ENCODE assay signal across 8 mouse cellular contexts in genomic region chr11:100618761-100619484, GRCm38 (mm10). TPM values are rescaled to one million over a fixed set of nuclear protein-coding genes. Genes with fewer than 3 reads are reported as not detected.
A peak's percentile ranks its signal among the peaks of the same experiment; 100 is the strongest.
DNase-seq lines count a peak whose midpoint lies in the region; ATAC-seq and TF ChIP-seq lines count a peak whose summit lies in the region.

Gene Nkiras2 (plus strand): TSS chr11:100619244.

- intact Hi-C loops in heart, postnatal 14 days (cut with DNase I) = loop anchor here (2.0 kb wide), 2 partner anchors 36 to 48 kb away; no protein-coding TSS in a partner anchor

- H3K4me1 ChIP-seq in forebrain, embryonic 10.5 days = peaks cover 38% of the 10 kb centered on the region
- peaks cover 12% of the 10 kb centered on the region for H3K4me1 ChIP-seq in lung, embryonic 14.5 days (ENCODE audit: insufficient read depth)
- peaks cover 39% of the 10 kb centered on the region for H3K4me1 ChIP-seq in neural tube, embryonic 15.5 days

- H3K27me3 ChIP-seq in forebrain, embryonic 10.5 days (ENCODE audit: poor library complexity, severe bottlenecking) = no peaks in the 10 kb centered on the region
- H3K27me3 ChIP-seq in lung, embryonic 14.5 days (ENCODE audit: insufficient read depth, low read length) = no peaks in the 10 kb centered on the region
- H3K27me3 ChIP-seq in neural tube, embryonic 15.5 days (replicated peaks) = no peaks in the 10 kb centered on the region

- TF ChIP-seq CTCF in lung, embryonic 14.5 days (IDR thresholded peaks at IDR 0.05; ENCODE audit: low read depth) = no peak

- peak within 1 kb of the TSS; percentile 90 for H3K9ac ChIP-seq in lung, embryonic 14.5 days
- peak within 1 kb of the TSS; percentile 94 for H3K9ac ChIP-seq in neural tube, embryonic 15.5 days (replicated peaks)

- ATAC-seq in lung, embryonic 14.5 days (ENCODE audit: insufficient read depth) = peak; percentile 57
- ATAC-seq in neural tube, embryonic 15.5 days (ENCODE audit: low FRiP score) = peak; percentile 60

- peak within 1 kb of the TSS; percentile 76 for H3K4me2 ChIP-seq in lung, embryonic 14.5 days
- peak within 1 kb of the TSS; percentile 87 for H3K4me2 ChIP-seq in neural tube, embryonic 15.5 days

- peak within 1 kb of the TSS; percentile 96 for H3K27ac ChIP-seq in forebrain, embryonic 10.5 days
- peak within 1 kb of the TSS; percentile 94 for H3K27ac ChIP-seq in lung, embryonic 14.5 days (ENCODE audit: low read depth)
- peak within 1 kb of the TSS; percentile 97 for H3K27ac ChIP-seq in neural tube, embryonic 15.5 days (replicated peaks)

- peak within 1 kb of the TSS; percentile 93 for H3K4me3 ChIP-seq in forebrain, embryonic 10.5 days
- H3K4me3 ChIP-seq in lung, embryonic 14.5 days (ENCODE audit: low read depth, low read length) = peak within 1 kb of the TSS; percentile 88
- H3K4me3 ChIP-seq in neural tube, embryonic 15.5 days (replicated peaks) = peak within 1 kb of the TSS; percentile 88

- under 1% methylated on average over 36 of the region's 36 CpGs for WGBS in forebrain, embryonic 10.5 days
- under 1% methylated on average over 36 of the region's 36 CpGs for WGBS in large intestine, adult 2 months
- under 1% methylated on average over 36 of the region's 36 CpGs for WGBS in lung, embryonic 14.5 days
- WGBS in neural tube, embryonic 15.5 days = under 1% methylated on average over 36 of the region's 36 CpGs

- peaks cover 23% of the 10 kb centered on the region for H3K36me3 ChIP-seq in forebrain, embryonic 10.5 days (replicated peaks)
- peaks cover 6% of the 10 kb centered on the region; the same call in 1 of the 2 replicates for H3K36me3 ChIP-seq in lung, embryonic 14.5 days (ENCODE audit: insufficient read depth)
- H3K36me3 ChIP-seq in neural tube, embryonic 15.5 days = no peaks in the 10 kb centered on the region

- peak; percentile 45 to 65 for DNase-seq in CD8-positive naive resting alpha-beta T cell, adult 2 months (ENCODE audit: low read depth in 2 of 2, low spot score in 2 of 2)
- DNase-seq in adrenal gland, adult 2 months = peak; percentile 78
- DNase-seq in forebrain, embryonic 10.5 days (ENCODE audit: extremely low spot score, low spot score) = peak; percentile 73
- peak; percentile 67 to 70 for DNase-seq in heart, postnatal 14 days
- DNase-seq in large intestine, adult 2 months (ENCODE audit: low read depth, low spot score) = no peak
- DNase-seq in lung, embryonic 14.5 days = peak; percentile 84
- DNase-seq in thymus, postnatal 25 days = peak; percentile 82

- no peaks in the 10 kb centered on the region for H3K9me3 ChIP-seq in forebrain, embryonic 10.5 days
- no peaks in the 10 kb centered on the region for H3K9me3 ChIP-seq in lung, embryonic 14.5 days (ENCODE audit: low read depth, low read length)
- no peaks in the 10 kb centered on the region for H3K9me3 ChIP-seq in neural tube, embryonic 15.5 days (replicated peaks)

RNA-seq across cellular contexts. Expression of gene Nkiras2, which starts in this region (rescaled TPM):
- 10 to 100 TPM; 32.5 to 36.0 TPM for total RNA-seq in adrenal gland, adult 2 months (2021)
- 50.9 and 59.4 TPM in 2 replicates for polyA plus RNA-seq in adrenal gland, adult 2 months (2012; rRNA removed)
- polyA plus RNA-seq in forebrain, embryonic 10.5 days (2016; fragmentation: Nextera tagmentation; extraction: Ambion mirVana) = 83.1 and 91.8 TPM in 2 replicates
- 10 to 100 TPM; 53.4 to 55.2 TPM for total RNA-seq in heart, postnatal 14 days (2021)
- 88.6 and 112 TPM in 2 replicates for polyA plus RNA-seq in large intestine, adult 2 months (2012; rRNA removed)
- 60.3 and 65.4 TPM in 2 replicates for polyA plus RNA-seq in lung, embryonic 14.5 days (2014; fragmentation: Nextera tagmentation; extraction: Ambion mirVana)
- polyA plus RNA-seq in neural tube, embryonic 15.5 days (2015; fragmentation: Nextera tagmentation; extraction: Ambion mirVana) = 90.1 and 96.3 TPM in 2 replicates
